Mouse (Mus musculus): Measurements from ENCODE around the gene Ccrl2. TPM values are rescaled to one million over a fixed set of nuclear protein-coding genes. Genes with fewer than 3 reads are reported as not detected.
A peak's percentile ranks its signal among the peaks of the same experiment; 100 is the strongest.

Gene Ccrl2
- polyA plus RNA-seq, 1 experiment from 2014 or later, result 5.9 TPM

- H3K27ac ChIP-seq (ENCODE audit: low read length), result no peak overlapping the region
- no peak for ATAC-seq (replicated peaks; ENCODE audit: extremely low read depth, insufficient read depth, low FRiP score)
- H3K36me3 ChIP-seq (ENCODE audit: control insufficient read depth, insufficient read depth), result no peaks in the 10 kb centered on the region
- no peak overlapping the region for H3K4me3 ChIP-seq (ENCODE audit: low read length)
- H3K27me3 ChIP-seq (ENCODE audit: control insufficient read depth, insufficient read depth, low read length), result no peaks in the 10 kb centered on the region
- H3K4me1 ChIP-seq (ENCODE audit: control insufficient read depth, insufficient read depth, low read length), result peaks cover 26% of the 10 kb centered on the region
- H3K4me2 ChIP-seq (ENCODE audit: low read depth, low read length), result peak overlapping the region; percentile 92; the same call in 1 of the 2 replicates
- no peaks in the 10 kb centered on the region for H3K9me3 ChIP-seq (replicated peaks; ENCODE audit: control insufficient read depth, low read length)
- H3K9ac ChIP-seq (ENCODE audit: low read length), result no peak overlapping the region
- 56% methylated on average over 9 of the region's 9 CpGs for WGBS
Measured at GRCm38 (mm10) chr9:111054923-111055322, 2.4 kb downstream of the Ccrl2 start.

GRCm38 (mm10) chr9:111048452-111048851 is 8.9 kb downstream of the Ccrl2 start:
- Histone ChIP-seq H3K27ac (ENCODE audit: low read length) (no peak overlapping the region), H3K9me3 (replicated peaks; ENCODE audit: control insufficient read depth, low read length) (no peaks in the 10 kb centered on the region), H3K4me1 (ENCODE audit: control insufficient read depth, insufficient read depth, low read length) (peaks cover 8% of the 10 kb centered on the region), H3K9ac (ENCODE audit: low read length) (no peak overlapping the region), H3K27me3 (ENCODE audit: control insufficient read depth, insufficient read depth, low read length) (no peaks in the 10 kb centered on the region), H3K36me3 (ENCODE audit: control insufficient read depth, insufficient read depth) (no peaks in the 10 kb centered on the region), H3K4me2 (ENCODE audit: low read depth, low read length) (no peak overlapping the region), H3K4me3 (ENCODE audit: low read length) (no peak overlapping the region)
- WGBS, result 69% methylated on average over 3 of the region's 3 CpGs
- ATAC-seq (replicated peaks; ENCODE audit: extremely low read depth, insufficient read depth, low FRiP score), result no peak

GRCm38 (mm10) chr9:111047266-111047665 is 10.1 kb downstream of the Ccrl2 start:
- Histone ChIP-seq H3K36me3 (ENCODE audit: control insufficient read depth, insufficient read depth) (no peaks in the 10 kb centered on the region), H3K27me3 (ENCODE audit: control insufficient read depth, insufficient read depth, low read length) (no peaks in the 10 kb centered on the region), H3K27ac (ENCODE audit: low read length) (no peak overlapping the region), H3K9ac (ENCODE audit: low read length) (no peak overlapping the region), H3K9me3 (replicated peaks; ENCODE audit: control insufficient read depth, low read length) (no peaks in the 10 kb centered on the region), H3K4me2 (ENCODE audit: low read depth, low read length) (no peak overlapping the region), H3K4me3 (ENCODE audit: low read length) (no peak overlapping the region), H3K4me1 (ENCODE audit: control insufficient read depth, insufficient read depth, low read length) (peaks cover 8% of the 10 kb centered on the region)
- no peak for ATAC-seq (replicated peaks; ENCODE audit: extremely low read depth, insufficient read depth, low FRiP score)
- WGBS, result 86% methylated on average over 5 of the region's 5 CpGs

- 65% methylated on average over 3 of the region's 3 CpGs for WGBS
- no peaks in the 10 kb centered on the region for H3K27me3 ChIP-seq (ENCODE audit: control insufficient read depth, insufficient read depth, low read length)
- H3K36me3 ChIP-seq (ENCODE audit: control insufficient read depth, insufficient read depth), result no peaks in the 10 kb centered on the region
- no peak overlapping the region for H3K27ac ChIP-seq (ENCODE audit: low read length)
- H3K4me1 ChIP-seq (ENCODE audit: control insufficient read depth, insufficient read depth, low read length), result peaks cover 4% of the 10 kb centered on the region
- no peak overlapping the region for H3K9ac ChIP-seq (ENCODE audit: low read length)
- no peaks in the 10 kb centered on the region for H3K9me3 ChIP-seq (replicated peaks; ENCODE audit: control insufficient read depth, low read length)
- no peak for ATAC-seq (replicated peaks; ENCODE audit: extremely low read depth, insufficient read depth, low FRiP score)
- no peak overlapping the region for H3K4me2 ChIP-seq (ENCODE audit: low read depth, low read length)
- H3K4me3 ChIP-seq (ENCODE audit: low read length), result no peak overlapping the region
Measured at GRCm38 (mm10) chr9:111046222-111046621, 11.1 kb downstream of the Ccrl2 start.

GRCm38 (mm10) chr9:111042266-111042665 is 15.1 kb downstream of the Ccrl2 start:
- H3K27me3 ChIP-seq (ENCODE audit: control insufficient read depth, insufficient read depth, low read length), result no peaks in the 10 kb centered on the region
- no peak overlapping the region for H3K4me2 ChIP-seq (ENCODE audit: low read depth, low read length)
- H3K36me3 ChIP-seq (ENCODE audit: control insufficient read depth, insufficient read depth), result no peaks in the 10 kb centered on the region
- no peaks in the 10 kb centered on the region for H3K4me1 ChIP-seq (ENCODE audit: control insufficient read depth, insufficient read depth, low read length)
- no peak overlapping the region for H3K27ac ChIP-seq (ENCODE audit: low read length)
- no peak overlapping the region for H3K9ac ChIP-seq (ENCODE audit: low read length)
- ATAC-seq (replicated peaks; ENCODE audit: extremely low read depth, insufficient read depth, low FRiP score), result no peak
- no peaks in the 10 kb centered on the region for H3K9me3 ChIP-seq (replicated peaks; ENCODE audit: control insufficient read depth, low read length)
- no peak overlapping the region for H3K4me3 ChIP-seq (ENCODE audit: low read length)
- WGBS, result 80% methylated on average over 5 of the region's 5 CpGs

GRCm38 (mm10) chr9:111039966-111040365 is 17.4 kb downstream of the Ccrl2 start:
- Histone ChIP-seq H3K27ac (ENCODE audit: low read length) (no peak overlapping the region), H3K9ac (ENCODE audit: low read length) (no peak overlapping the region), H3K9me3 (replicated peaks; ENCODE audit: control insufficient read depth, low read length) (no peaks in the 10 kb centered on the region), H3K36me3 (ENCODE audit: control insufficient read depth, insufficient read depth) (no peaks in the 10 kb centered on the region), H3K27me3 (ENCODE audit: control insufficient read depth, insufficient read depth, low read length) (no peaks in the 10 kb centered on the region), H3K4me3 (ENCODE audit: low read length) (no peak overlapping the region), H3K4me1 (ENCODE audit: control insufficient read depth, insufficient read depth, low read length) (no peaks in the 10 kb centered on the region), H3K4me2 (ENCODE audit: low read depth, low read length) (no peak overlapping the region)
- WGBS, result 52% methylated on average over 4 of the region's 4 CpGs
- no peak for ATAC-seq (replicated peaks; ENCODE audit: extremely low read depth, insufficient read depth, low FRiP score)

GRCm38 (mm10) chr9:111033717-111034116 is 23.6 kb downstream of the Ccrl2 start:
- Histone ChIP-seq H3K4me1 (ENCODE audit: control insufficient read depth, insufficient read depth, low read length) (no peaks in the 10 kb centered on the region), H3K9ac (ENCODE audit: low read length) (no peak overlapping the region), H3K36me3 (ENCODE audit: control insufficient read depth, insufficient read depth) (no peaks in the 10 kb centered on the region), H3K4me3 (ENCODE audit: low read length) (no peak overlapping the region), H3K4me2 (ENCODE audit: low read depth, low read length) (no peak overlapping the region), H3K27ac (ENCODE audit: low read length) (no peak overlapping the region), H3K9me3 (replicated peaks; ENCODE audit: control insufficient read depth, low read length) (no peaks in the 10 kb centered on the region), H3K27me3 (ENCODE audit: control insufficient read depth, insufficient read depth, low read length) (no peaks in the 10 kb centered on the region)
- no peak for ATAC-seq (replicated peaks; ENCODE audit: extremely low read depth, insufficient read depth, low FRiP score)
- WGBS, result 73% methylated on average over 4 of the region's 4 CpGs

GRCm38 (mm10) chr9:111026791-111027190 is 30.5 kb downstream of the Ccrl2 start:
- Histone ChIP-seq H3K4me2 (ENCODE audit: low read depth, low read length) (no peak overlapping the region), H3K4me1 (ENCODE audit: control insufficient read depth, insufficient read depth, low read length) (no peaks in the 10 kb centered on the region), H3K4me3 (ENCODE audit: low read length) (no peak overlapping the region), H3K9me3 (replicated peaks; ENCODE audit: control insufficient read depth, low read length) (no peaks in the 10 kb centered on the region), H3K36me3 (ENCODE audit: control insufficient read depth, insufficient read depth) (no peaks in the 10 kb centered on the region), H3K9ac (ENCODE audit: low read length) (no peak overlapping the region), H3K27ac (ENCODE audit: low read length) (no peak overlapping the region), H3K27me3 (ENCODE audit: control insufficient read depth, insufficient read depth, low read length) (no peaks in the 10 kb centered on the region)
- ATAC-seq (replicated peaks; ENCODE audit: extremely low read depth, insufficient read depth, low FRiP score), result no peak
- 76% methylated on average over 10 of the region's 10 CpGs for WGBS

- Histone ChIP-seq H3K27me3 (ENCODE audit: control insufficient read depth, insufficient read depth, low read length) (no peaks in the 10 kb centered on the region), H3K36me3 (ENCODE audit: control insufficient read depth, insufficient read depth) (no peaks in the 10 kb centered on the region), H3K4me1 (ENCODE audit: control insufficient read depth, insufficient read depth, low read length) (no peaks in the 10 kb centered on the region), H3K4me3 (ENCODE audit: low read length) (no peak within 1 kb of the TSS), H3K27ac (ENCODE audit: low read length) (no peak within 1 kb of the TSS), H3K9me3 (replicated peaks; ENCODE audit: control insufficient read depth, low read length) (no peaks in the 10 kb centered on the region), H3K4me2 (ENCODE audit: low read depth, low read length) (no peak within 1 kb of the TSS), H3K9ac (ENCODE audit: low read length) (no peak within 1 kb of the TSS)
- no peak for ATAC-seq (replicated peaks; ENCODE audit: extremely low read depth, insufficient read depth, low FRiP score)
- WGBS, result 50% methylated on average over 5 of the region's 5 CpGs
Measured at GRCm38 (mm10) chr9:111019022-111019421, 38.3 kb downstream of the Ccrl2 start, which contains the start of gene Ltf. Ltf (plus strand) TSS chr9:111019271.

GRCm38 (mm10) chr9:111015658-111016057 is 41.7 kb downstream of the Ccrl2 start:
- no peak overlapping the region for H3K4me3 ChIP-seq (ENCODE audit: low read length)
- H3K4me1 ChIP-seq (ENCODE audit: control insufficient read depth, insufficient read depth, low read length), result peaks cover 4% of the 10 kb centered on the region; the same call in 1 of the 2 replicates
- H3K9me3 ChIP-seq (replicated peaks; ENCODE audit: control insufficient read depth, low read length), result no peaks in the 10 kb centered on the region
- no peak for ATAC-seq (replicated peaks; ENCODE audit: extremely low read depth, insufficient read depth, low FRiP score)
- H3K27me3 ChIP-seq (ENCODE audit: control insufficient read depth, insufficient read depth, low read length), result no peaks in the 10 kb centered on the region
- H3K27ac ChIP-seq (ENCODE audit: low read length), result no peak overlapping the region
- no peak overlapping the region for H3K4me2 ChIP-seq (ENCODE audit: low read depth, low read length)
- H3K9ac ChIP-seq (ENCODE audit: low read length), result no peak overlapping the region
- WGBS, result 88% methylated on average over 4 of the region's 4 CpGs
- H3K36me3 ChIP-seq (ENCODE audit: control insufficient read depth, insufficient read depth), result no peaks in the 10 kb centered on the region
